Mouse (Mus musculus) heart, adult 2 months (tissue): ENCODE data around the gene Rpl36al.

ENCODE experiments used
- CTCF ChIP-seq: fragments of 200-600 bp; IDR thresholded peaks from 2 replicates; pipeline ENCODE4 v1.8.1; 2022; ENCODE audit warnings: antibody characterized with exemption, mild to moderate bottlenecking, moderate library complexity
- EP300 ChIP-seq: fragments of 200-500 bp; IDR thresholded peaks from 2 replicates; pipeline ENCODE4 v1.6.1; 2011; ENCODE audit warnings: low read depth, low read length, control low read depth; ENCODE audit not compliant: insufficient read depth
- POLR2A ChIP-seq: fragments of 200-500 bp; IDR thresholded peaks from 2 replicates; pipeline ENCODE4 v1.6.1; 2011; ENCODE audit warnings: mild to moderate bottlenecking, low read depth, low read length, control low read depth; ENCODE audit not compliant: insufficient read depth

DNA sequence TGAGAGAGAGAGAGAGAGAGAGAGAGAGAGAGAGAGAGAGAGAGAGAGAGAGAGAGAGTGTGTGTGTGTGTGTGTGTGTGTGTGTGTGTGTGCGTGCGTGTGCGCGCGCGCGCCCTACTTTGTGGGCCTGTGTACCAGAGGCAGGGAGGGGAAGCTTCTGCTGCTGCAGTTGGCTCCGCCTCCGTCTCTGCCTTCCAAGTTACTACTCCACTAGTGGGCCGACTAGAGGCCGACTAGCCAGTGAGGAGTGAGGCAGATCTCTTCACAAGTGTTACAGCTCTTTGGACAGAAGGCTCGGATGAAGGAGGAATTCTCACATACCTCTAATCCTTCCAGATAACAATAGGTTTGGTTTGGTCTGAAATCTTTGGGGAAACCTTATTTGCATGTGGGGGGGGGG is 4.5 kb downstream of the Rpl36al start:
- no peak for TF ChIP-seq CTCF
- no peak for TF ChIP-seq POLR2A
- TF ChIP-seq EP300 = no peak
